Mouse (Mus musculus) forebrain, embryonic 12.5 days (tissue): ENCODE measurements around the gene Camsap1. TPM values are rescaled to one million over a fixed set of nuclear protein-coding genes. Genes with fewer than 3 reads are reported as not detected.

Experiments used
- ATAC-seq: fragments of 200-750 bp; cut with Nextera tagmentation; 2 replicates; pipeline ENCODE4 v1.8.0; 2017; ENCODE audit warnings: moderate TSS enrichment; ENCODE audit not compliant: low FRiP score
- H3K27ac ChIP-seq: fragments of 300-500 bp; sonication (generic); 2 replicates; pipeline ENCODE4 v1.5.1; 2016; ENCODE audit warnings: mild to moderate bottlenecking
- H3K27me3 ChIP-seq: fragments of 300-500 bp; sonication (generic); 2 replicates; pipeline ENCODE4 v1.6.1; 2016; ENCODE audit warnings: mild to moderate bottlenecking
- H3K36me3 ChIP-seq: fragments of 300-500 bp; sonication (generic); replicated peaks from 2 replicates; pipeline ENCODE4 v1.6.1; 2016; ENCODE audit warnings: mild to moderate bottlenecking
- H3K4me1 ChIP-seq: fragments of 300-500 bp; sonication (generic); 2 replicates; pipeline ENCODE4 v1.6.1; 2016
- H3K4me2 ChIP-seq: fragments of 300-500 bp; sonication (generic); 2 replicates; pipeline ENCODE4 v1.6.1; 2016; ENCODE audit warnings: mild to moderate bottlenecking, moderate library complexity
- H3K4me3 ChIP-seq: fragments of 300-500 bp; sonication (generic); replicated peaks from 2 replicates; pipeline ENCODE4 v1.5.1; 2016; ENCODE audit warnings: mild to moderate bottlenecking
- H3K9ac ChIP-seq: fragments of 300-500 bp; sonication (generic); 2 replicates; pipeline ENCODE4 v1.6.1; 2016; ENCODE audit warnings: mild to moderate bottlenecking
- H3K9me3 ChIP-seq: fragments of 300-500 bp; sonication (generic); 2 replicates; pipeline ENCODE4 v1.6.1; 2016
- WGBS: fragments of 180-500 bp; shearing (Covaris S2); methylation state at CpG from one replicate; pipeline ENCODE4 v1.1.7; 2016; 5-methylcytosine and 5-hydroxymethylcytosine counted together
- polyA plus RNA-seq: library from polyadenylated mRNA; unstranded; fragments of >200 nt; fragmentation: Nextera tagmentation; extraction: Ambion mirVana; gene quantifications from 2 replicates; pipeline ENCODE4 v1.2.1, GENCODE M21; 2016

Camsap1 gene
- polyA plus RNA-seq, 1 experiment from 2014 or later: 71.7 TPM

DNA sequence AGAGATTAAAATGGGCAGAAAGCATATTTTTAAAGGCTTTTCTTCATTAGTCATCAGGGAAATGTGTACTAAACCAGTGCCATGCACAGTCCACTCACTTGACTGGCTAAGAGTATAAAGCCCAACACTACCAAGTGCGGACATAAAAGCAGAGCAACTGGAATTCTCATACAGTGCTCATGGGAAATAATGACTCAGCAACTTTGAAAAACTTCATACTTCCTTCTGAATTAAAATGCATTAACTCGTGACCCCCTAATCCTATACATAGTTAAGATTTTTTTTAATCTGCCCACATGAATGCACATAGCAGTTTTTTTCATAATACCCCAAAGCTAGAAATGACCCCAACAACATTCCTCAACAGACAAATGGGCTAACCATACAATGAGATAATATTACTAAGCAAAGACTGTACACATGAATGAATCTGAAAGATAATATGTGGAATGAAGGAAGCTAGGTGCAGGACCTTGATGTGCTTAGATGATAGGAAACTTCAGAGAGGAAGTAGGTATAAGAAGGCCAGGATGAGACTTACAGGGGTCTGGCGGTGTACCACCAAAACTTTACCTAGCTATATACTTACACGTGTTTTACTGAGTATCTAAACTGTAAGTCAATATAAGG lies 7.8 kb downstream of the Camsap1 start:
- Histone ChIP-seq H3K27ac (no peak overlapping the region), H3K9ac (no peak overlapping the region), H3K4me3 (no peak overlapping the region), H3K36me3 (peaks cover 27% of the 10 kb centered on the region; the same call in 1 of the 2 replicates), H3K4me1 (peaks cover 15% of the 10 kb centered on the region), H3K9me3 (no peaks in the 10 kb centered on the region), H3K27me3 (no peaks in the 10 kb centered on the region), H3K4me2 (no peak overlapping the region)
- 92% methylated on average over 4 of the region's 4 CpGs for WGBS
- no peak for ATAC-seq

DNA sequence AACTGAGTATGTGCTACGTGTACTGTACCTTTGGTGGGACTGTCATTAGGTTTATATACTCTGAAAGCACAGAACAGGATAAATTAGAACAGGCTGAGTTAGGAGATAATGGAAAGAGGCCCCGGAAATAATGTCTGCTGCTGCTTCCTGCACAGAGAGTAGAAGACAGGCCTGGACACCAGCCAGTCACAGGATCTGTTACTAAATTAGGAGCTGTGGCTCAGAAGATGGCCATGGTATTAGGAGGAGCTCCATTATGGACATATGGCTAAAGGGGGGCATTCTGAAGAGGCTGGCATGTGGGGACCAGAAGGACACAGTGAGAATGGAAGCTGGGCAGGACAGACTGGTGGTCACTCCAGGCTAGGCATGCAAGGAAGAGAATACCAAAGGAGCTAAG lies 12.7 kb downstream of the Camsap1 start:
- no peak for ATAC-seq

DNA sequence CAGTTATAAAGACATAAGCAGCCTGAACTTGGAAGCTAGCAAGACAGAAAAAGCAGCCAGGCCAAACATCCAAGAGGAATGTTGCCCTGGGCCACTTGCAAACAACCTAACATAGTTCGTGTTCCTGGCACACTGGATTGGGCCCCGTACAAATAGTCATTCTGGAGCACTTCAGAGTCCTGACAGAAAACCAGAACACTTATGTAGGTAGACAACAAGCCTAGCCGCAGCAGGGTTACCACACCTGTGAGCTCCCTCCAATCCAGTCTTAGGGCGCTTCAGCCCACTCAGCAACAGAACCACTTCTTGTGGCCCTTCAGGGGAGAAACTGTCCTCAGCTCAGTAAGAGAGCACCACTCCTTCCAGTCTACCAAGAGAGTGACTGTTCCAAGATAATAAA lies 13.8 kb downstream of the Camsap1 start:
- no peak overlapping the region for H3K9ac ChIP-seq
- ATAC-seq: no peak
- peaks cover 38% of the 10 kb centered on the region for H3K36me3 ChIP-seq
- peaks cover 9% of the 10 kb centered on the region; the same call in 1 of the 2 replicates for H3K4me1 ChIP-seq
- no peaks in the 10 kb centered on the region for H3K27me3 ChIP-seq
- WGBS: 94% methylated on average over 4 of the region's 4 CpGs
- H3K9me3 ChIP-seq: no peaks in the 10 kb centered on the region
- H3K4me2 ChIP-seq: no peak overlapping the region
- no peak overlapping the region for H3K27ac ChIP-seq
- no peak overlapping the region for H3K4me3 ChIP-seq

More for the DNA sequence above, 12.7 kb downstream of the Camsap1 start:
- Histone ChIP-seq H3K9ac (no peak overlapping the region), H3K27me3 (no peaks in the 10 kb centered on the region), H3K36me3 (peaks cover 27% of the 10 kb centered on the region), H3K4me3 (no peak overlapping the region), H3K4me1 (peaks cover 9% of the 10 kb centered on the region; the same call in 1 of the 2 replicates), H3K27ac (no peak overlapping the region), H3K4me2 (no peak overlapping the region), H3K9me3 (no peaks in the 10 kb centered on the region)
- WGBS: 92% methylated on average over 2 of the region's 2 CpGs

DNA sequence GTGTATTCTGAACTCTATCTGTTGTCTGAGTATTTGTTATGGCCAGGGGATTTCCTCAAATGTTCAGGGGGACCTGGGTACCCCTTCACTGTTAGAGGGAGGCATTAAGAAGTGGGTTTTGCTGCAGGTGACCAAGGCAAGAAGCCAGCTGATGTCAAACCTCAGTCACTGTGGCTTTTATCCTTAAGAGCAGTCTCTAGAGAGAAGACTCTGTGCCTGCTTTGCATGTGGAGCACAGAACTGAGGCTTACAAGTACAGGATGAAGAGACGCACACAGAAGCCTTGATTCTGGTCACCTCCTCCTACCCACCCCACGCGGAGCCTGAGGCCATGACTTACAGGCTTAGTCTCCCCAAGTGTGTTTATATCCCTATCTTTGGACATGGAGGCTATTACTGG lies 33.8 kb downstream of the Camsap1 start:
- Histone ChIP-seq H3K4me3 (no peak overlapping the region), H3K36me3 (peaks cover 75% of the 10 kb centered on the region), H3K4me2 (no peak overlapping the region), H3K4me1 (no peaks in the 10 kb centered on the region), H3K9me3 (no peaks in the 10 kb centered on the region), H3K27ac (no peak overlapping the region), H3K9ac (no peak overlapping the region), H3K27me3 (no peaks in the 10 kb centered on the region)
- WGBS: 91% methylated on average over 3 of the region's 3 CpGs
- no peak for ATAC-seq

DNA sequence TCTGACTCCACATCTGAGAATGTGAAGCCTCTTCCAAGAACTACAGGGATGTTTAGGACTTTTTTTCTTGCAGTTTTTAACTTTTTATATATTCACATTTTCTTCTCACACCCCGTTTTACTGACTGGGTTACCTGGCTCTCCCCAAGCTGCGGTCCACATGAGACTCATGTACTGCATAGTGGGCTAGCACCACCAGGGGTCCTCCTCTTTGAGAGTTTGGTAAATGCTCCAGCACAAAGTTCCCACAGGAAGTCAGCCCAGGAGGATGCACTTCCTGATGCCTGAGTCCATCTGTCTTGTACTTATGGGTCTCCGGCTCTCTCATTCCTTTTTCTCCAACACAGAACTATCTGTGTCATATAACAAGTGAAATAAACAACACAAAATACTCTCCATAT lies 35.1 kb downstream of the Camsap1 start:
- Histone ChIP-seq H3K4me1 (no peaks in the 10 kb centered on the region), H3K9me3 (no peaks in the 10 kb centered on the region), H3K27ac (no peak overlapping the region), H3K27me3 (no peaks in the 10 kb centered on the region), H3K4me3 (no peak overlapping the region), H3K9ac (no peak overlapping the region), H3K36me3 (peaks cover 76% of the 10 kb centered on the region), H3K4me2 (no peak overlapping the region)
- ATAC-seq: no peak
- 90% methylated on average over 3 of the region's 3 CpGs for WGBS

DNA sequence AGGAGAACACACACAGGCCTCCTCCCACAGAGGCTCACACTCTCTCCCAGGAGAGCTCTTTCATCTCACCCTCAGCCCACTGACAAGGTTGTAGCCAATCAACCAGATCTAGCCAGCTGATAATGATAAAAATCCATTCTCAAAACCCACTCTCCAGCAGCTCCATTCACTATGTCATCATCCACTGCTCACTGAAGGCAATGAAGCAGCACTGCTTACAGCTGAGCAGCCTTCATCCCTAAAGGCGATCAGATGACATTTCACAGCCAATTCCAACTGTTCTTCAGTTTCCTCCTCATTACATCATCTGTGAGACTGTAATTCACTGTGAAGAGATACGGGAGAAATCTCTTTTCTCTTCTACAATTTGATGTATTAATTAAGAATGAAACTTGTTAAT lies 39.3 kb downstream of the Camsap1 start:
- H3K4me2 ChIP-seq: no peak overlapping the region
- H3K27ac ChIP-seq: no peak overlapping the region
- WGBS: 88% methylated on average over 2 of the region's 2 CpGs
- H3K36me3 ChIP-seq: peaks cover 81% of the 10 kb centered on the region
- no peaks in the 10 kb centered on the region for H3K27me3 ChIP-seq
- no peak overlapping the region for H3K9ac ChIP-seq
- no peak overlapping the region for H3K4me3 ChIP-seq
- H3K9me3 ChIP-seq: no peaks in the 10 kb centered on the region
- no peak for ATAC-seq
- H3K4me1 ChIP-seq: no peaks in the 10 kb centered on the region

DNA sequence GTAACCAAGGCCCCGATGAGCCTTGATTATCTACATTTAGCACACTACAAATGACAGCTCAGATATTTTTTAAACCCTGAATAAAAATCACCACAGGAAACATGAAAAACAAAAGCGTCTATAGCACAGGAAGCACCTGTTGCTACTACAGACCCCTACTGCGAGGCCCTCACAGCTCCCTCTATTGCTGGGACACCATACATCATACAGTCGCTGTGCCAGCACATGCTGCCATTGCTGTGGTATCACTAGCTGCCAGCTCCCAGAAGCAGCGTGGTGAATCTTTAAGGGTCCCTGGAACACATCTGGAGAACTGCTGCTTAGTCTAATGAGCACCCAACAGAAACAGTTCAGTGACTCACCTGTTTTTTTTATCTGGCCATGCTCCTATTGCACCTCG lies 42.6 kb downstream of the Camsap1 start:
- Histone ChIP-seq H3K9me3 (no peaks in the 10 kb centered on the region), H3K4me2 (no peak overlapping the region), H3K4me1 (no peaks in the 10 kb centered on the region), H3K4me3 (no peak overlapping the region), H3K36me3 (peaks cover 98% of the 10 kb centered on the region), H3K27me3 (no peaks in the 10 kb centered on the region), H3K27ac (no peak overlapping the region), H3K9ac (no peak overlapping the region)
- WGBS: 92% methylated on average over 6 of the region's 6 CpGs
- ATAC-seq: no peak

DNA sequence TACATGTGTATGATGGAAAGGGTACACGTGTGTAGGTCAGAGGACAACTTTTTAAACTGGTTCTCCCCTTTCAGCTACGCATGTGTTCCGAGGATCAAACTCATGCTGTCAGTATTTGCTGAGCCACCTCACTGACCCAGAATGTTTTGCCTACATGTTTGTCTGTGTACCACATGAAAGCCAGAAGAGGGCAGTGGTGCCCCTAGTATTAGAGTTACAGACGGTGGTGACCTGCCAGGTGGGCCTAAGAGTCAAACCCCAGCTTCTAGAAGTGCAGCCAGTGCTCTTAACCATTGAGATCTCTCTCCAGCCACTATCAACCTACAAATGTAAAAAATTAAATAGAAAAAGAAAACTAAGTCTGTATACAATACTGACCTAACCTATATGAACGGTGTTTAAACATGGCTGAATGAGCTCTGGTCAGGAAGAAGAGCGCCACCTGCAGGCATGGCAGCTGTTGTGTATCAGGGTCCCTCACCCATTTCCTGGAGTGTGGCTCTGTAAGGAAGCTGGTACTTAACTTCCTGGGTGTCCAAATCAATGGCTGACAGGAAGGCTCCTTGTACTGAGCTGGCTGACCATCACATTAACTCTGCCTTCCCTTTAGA lies 51.7 kb downstream of the Camsap1 start:
- Histone ChIP-seq H3K4me2 (no peak overlapping the region), H3K27me3 (no peaks in the 10 kb centered on the region), H3K4me3 (no peak overlapping the region), H3K4me1 (no peaks in the 10 kb centered on the region), H3K27ac (no peak overlapping the region), H3K36me3 (peaks cover 92% of the 10 kb centered on the region), H3K9ac (no peak overlapping the region), H3K9me3 (no peaks in the 10 kb centered on the region)
- WGBS: 85% methylated on average over 6 of the region's 6 CpGs
- no peak for ATAC-seq

DNA sequence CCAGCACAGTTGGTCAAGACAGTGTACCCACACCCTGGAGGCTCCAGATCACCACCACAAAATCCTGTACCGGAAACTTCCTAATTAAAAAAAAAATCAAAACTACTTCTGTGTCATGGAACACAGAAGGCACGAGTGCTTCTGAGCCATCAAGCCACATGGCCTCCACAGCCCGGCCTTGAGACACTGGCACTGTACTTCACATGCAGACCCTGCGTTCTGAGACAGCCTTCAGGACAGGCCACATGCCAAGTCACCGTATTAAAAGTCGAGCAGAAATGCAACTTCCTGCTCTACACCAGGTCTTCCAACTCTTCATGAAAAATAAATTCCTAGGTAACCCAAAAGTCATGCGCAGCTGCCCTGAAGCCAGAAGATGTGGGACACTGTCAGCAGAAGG lies 55.3 kb downstream of the Camsap1 start:
- Histone ChIP-seq H3K9ac (no peak overlapping the region), H3K27ac (no peak overlapping the region), H3K9me3 (no peaks in the 10 kb centered on the region), H3K4me1 (no peaks in the 10 kb centered on the region), H3K27me3 (no peaks in the 10 kb centered on the region), H3K36me3 (peaks cover 81% of the 10 kb centered on the region), H3K4me2 (no peak overlapping the region), H3K4me3 (no peak overlapping the region)
- WGBS: 95% methylated on average over 7 of the region's 7 CpGs
- ATAC-seq: no peak

DNA sequence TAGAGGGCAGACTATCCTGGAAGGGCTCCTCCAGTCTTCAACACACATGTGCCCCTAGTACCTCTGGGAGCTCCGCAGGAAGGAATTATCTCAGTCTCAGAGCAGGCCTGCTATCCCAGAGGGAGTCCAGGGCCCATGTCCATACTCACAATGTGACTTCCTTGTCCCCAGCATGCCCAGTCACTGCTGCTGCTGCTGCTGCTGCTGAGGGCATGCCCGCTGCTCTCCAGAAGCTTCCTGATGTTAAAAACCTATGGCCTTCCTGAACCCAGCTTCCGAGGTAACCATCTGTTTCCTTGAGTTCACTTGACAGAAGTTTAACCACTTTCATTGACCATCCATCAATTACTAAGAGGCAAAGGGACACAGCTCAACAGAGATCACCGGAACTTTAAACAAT lies 58.1 kb downstream of the Camsap1 start:
- WGBS: 99% methylated on average over 4 of the region's 4 CpGs
- H3K36me3 ChIP-seq: peaks cover 54% of the 10 kb centered on the region
- ATAC-seq: no peak
- H3K9ac ChIP-seq: no peak overlapping the region
- peaks cover 6% of the 10 kb centered on the region; the same call in 1 of the 2 replicates for H3K4me1 ChIP-seq
- H3K4me2 ChIP-seq: no peak overlapping the region
- no peaks in the 10 kb centered on the region for H3K9me3 ChIP-seq
- H3K27ac ChIP-seq: no peak overlapping the region
- no peak overlapping the region for H3K4me3 ChIP-seq
- H3K27me3 ChIP-seq: no peaks in the 10 kb centered on the region

DNA sequence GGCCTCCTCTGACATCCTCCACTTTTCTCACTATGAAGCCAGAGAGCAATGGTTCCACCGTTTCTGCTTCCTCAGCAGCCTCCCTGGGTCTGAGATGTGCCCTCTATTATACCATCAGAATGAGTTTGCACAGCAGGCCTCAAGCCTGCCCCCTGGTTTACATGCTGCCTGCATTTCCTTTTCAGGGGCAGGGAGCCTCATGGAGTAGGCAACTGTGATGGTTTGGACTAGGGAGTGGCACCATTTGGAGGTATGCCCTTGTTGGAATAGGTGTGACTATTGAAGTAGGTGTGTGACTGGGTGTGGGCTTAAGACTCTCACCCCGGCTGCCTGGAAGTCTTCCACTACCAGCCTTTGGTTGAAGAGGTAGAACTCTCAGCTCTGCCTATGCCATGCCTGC lies 59.3 kb downstream of the Camsap1 start:
- Histone ChIP-seq H3K27me3 (no peaks in the 10 kb centered on the region), H3K9ac (no peak overlapping the region), H3K36me3 (peaks cover 46% of the 10 kb centered on the region), H3K4me1 (peaks cover 6% of the 10 kb centered on the region; the same call in 1 of the 2 replicates), H3K4me3 (no peak overlapping the region), H3K4me2 (no peak overlapping the region), H3K27ac (no peak overlapping the region), H3K9me3 (no peaks in the 10 kb centered on the region)
- no peak for ATAC-seq
- WGBS: 86% methylated on average over 2 of the region's 2 CpGs

DNA sequence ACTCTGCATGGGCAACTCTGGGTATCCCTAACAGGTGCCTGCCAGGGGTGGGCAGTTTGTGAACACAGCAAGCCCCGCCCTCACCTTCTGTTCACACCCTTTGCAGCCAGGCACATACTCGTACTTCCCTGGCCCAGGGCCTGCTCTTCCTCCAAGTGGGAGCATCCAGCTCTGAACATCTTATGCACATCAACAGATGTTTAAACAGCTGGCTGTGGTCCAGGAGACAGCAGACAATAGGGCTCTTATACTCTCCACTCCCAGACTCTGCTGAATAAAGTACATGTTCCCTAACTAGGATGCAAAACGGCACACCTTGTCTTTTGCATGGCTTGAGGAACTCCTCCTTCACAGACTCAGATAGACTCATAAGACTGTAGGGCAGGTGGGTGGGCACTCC lies 63.1 kb downstream of the Camsap1 start:
- Histone ChIP-seq H3K36me3 (peaks cover 10% of the 10 kb centered on the region), H3K4me2 (no peak overlapping the region), H3K4me1 (peaks cover 6% of the 10 kb centered on the region; the same call in 1 of the 2 replicates), H3K4me3 (no peak overlapping the region), H3K27me3 (no peaks in the 10 kb centered on the region), H3K9ac (no peak overlapping the region), H3K27ac (no peak overlapping the region), H3K9me3 (no peaks in the 10 kb centered on the region)
- no peak for ATAC-seq
- 56% methylated on average over 3 of the region's 3 CpGs for WGBS

DNA sequence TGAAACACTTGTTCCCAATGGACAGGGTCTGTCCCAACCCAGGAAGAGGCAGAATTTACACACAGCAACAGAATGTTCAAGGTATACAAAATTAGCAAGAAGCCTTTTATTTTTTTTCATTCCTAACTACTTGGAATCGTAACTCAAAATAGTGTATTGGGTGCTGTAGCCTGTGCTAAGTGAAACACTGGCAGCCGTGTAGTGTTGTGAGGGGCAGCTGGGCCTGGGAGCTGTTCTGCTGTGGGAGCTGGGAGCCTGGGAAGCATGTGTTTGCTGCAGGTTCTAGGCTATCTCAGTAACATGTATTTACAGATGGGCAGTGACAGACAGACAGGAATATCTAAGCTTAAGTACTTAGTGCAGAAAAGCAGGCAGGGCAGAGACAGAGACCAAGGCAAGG lies 64.7 kb downstream of the Camsap1 start:
- Histone ChIP-seq H3K9me3 (no peaks in the 10 kb centered on the region), H3K4me1 (peaks cover 6% of the 10 kb centered on the region; the same call in 1 of the 2 replicates), H3K27me3 (no peaks in the 10 kb centered on the region), H3K4me3 (no peak overlapping the region), H3K4me2 (no peak overlapping the region), H3K27ac (no peak overlapping the region), H3K36me3 (no peaks in the 10 kb centered on the region; the same call in 1 of the 2 replicates), H3K9ac (no peak overlapping the region)
- WGBS: 90% methylated on average over 2 of the region's 2 CpGs
- ATAC-seq: no peak
